Mouse (Mus musculus) ES-Bruce4 (cell line): ENCODE measurements at regions not wholly inside any gene's neighbourhood (a gene's known extent, or its start where the extent isn't known, plus 50 kb on each side); places are given as distances from the start of the nearest gene placed in this dataset.

Experiments used
- H3K27ac ChIP-seq: 2 replicates; pipeline ENCODE4 v1.5.1; 2012; ENCODE audit warnings: low read length, inconsistent platforms; ENCODE audit not compliant: insufficient read depth
- H3K27me3 ChIP-seq: 2 replicates; pipeline ENCODE4 v1.6.1; 2012; ENCODE audit warnings: mild to moderate bottlenecking, low read length, inconsistent platforms; ENCODE audit not compliant: control insufficient read depth, poor library complexity, insufficient read depth, severe bottlenecking
- H3K36me3 ChIP-seq: 2 replicates; pipeline ENCODE4 v1.6.1; 2012; ENCODE audit warnings: inconsistent platforms, mild to moderate bottlenecking, low read length, moderate library complexity; ENCODE audit not compliant: control insufficient read depth, poor library complexity, insufficient read depth, severe bottlenecking
- H3K4me1 ChIP-seq: one replicate; pipeline ENCODE4 v1.8.1; 2011; ENCODE audit warnings: low read length; ENCODE audit not compliant: control insufficient read depth, insufficient read depth
- H3K4me3 ChIP-seq: 2 replicates; pipeline ENCODE4 v1.5.1; 2011; ENCODE audit warnings: low read depth, mild to moderate bottlenecking, low read length
- H3K9ac ChIP-seq: 2 replicates; pipeline ENCODE4 v1.6.1; 2012; ENCODE audit warnings: low read depth, mild to moderate bottlenecking, inconsistent platforms; ENCODE audit not compliant: poor library complexity, severe bottlenecking
- H3K9me3 ChIP-seq: replicated peaks from 2 replicates; pipeline ENCODE4 v1.6.1; 2012; ENCODE audit warnings: mild to moderate bottlenecking, low read length, inconsistent platforms; ENCODE audit not compliant: control insufficient read depth, poor library complexity, insufficient read depth, severe bottlenecking
- CTCF ChIP-seq: IDR thresholded peaks from one replicate; pipeline ENCODE4 v1.8.1; 2011; ENCODE audit warnings: low read depth, low read length
- EP300 ChIP-seq: IDR thresholded peaks from 2 replicates; pipeline ENCODE4 v1.6.1; 2011; ENCODE audit warnings: low read depth, low read length; ENCODE audit not compliant: insufficient read depth
- POLR2A ChIP-seq: IDR thresholded peaks from one replicate; pipeline ENCODE4 v1.8.1; 2011; ENCODE audit warnings: low read length; ENCODE audit not compliant: insufficient read depth

DNA sequence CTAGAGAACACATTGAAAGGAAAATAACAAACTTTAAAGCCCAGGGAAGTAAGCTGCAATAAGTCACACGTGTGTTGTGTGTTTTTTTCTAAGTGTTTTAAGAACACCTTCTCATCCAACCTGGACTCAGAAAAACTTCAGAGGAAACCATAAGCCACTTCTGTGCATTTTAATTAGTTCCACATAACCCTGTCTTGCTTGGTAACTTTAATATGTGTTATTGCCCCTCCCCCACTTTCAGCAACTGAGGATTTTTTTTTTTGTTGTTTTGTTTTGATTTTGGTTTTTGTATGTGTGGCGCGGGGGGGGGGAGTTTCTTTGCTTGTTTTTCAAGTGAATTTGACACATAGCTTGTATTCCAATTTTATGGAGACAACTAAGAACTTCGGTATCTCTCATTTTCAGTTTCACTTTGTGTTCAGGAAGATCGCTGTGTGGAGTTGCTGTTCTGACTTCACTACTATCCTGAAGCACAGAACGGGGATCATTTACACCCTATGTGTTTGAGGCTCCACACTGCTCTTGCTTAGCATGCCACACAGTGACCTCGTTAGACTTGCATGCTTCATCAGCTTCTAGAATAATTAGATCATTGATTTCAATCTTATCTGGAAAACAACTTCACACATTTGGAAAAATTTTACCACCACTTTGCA lies 54.2 kb upstream of the Dpyd start:
- H3K9ac ChIP-seq: no peak overlapping the region
- no peaks in the 10 kb centered on the region; the same call in 1 of the 2 replicates for H3K27me3 ChIP-seq
- TF ChIP-seq POLR2A (no peak), CTCF (no peak), EP300 (no peak)
- H3K4me3 ChIP-seq: no peak overlapping the region
- H3K27ac ChIP-seq: no peak overlapping the region
- H3K4me1 ChIP-seq: no peaks in the 10 kb centered on the region
- H3K9me3 ChIP-seq: no peaks in the 10 kb centered on the region
- H3K36me3 ChIP-seq: no peaks in the 10 kb centered on the region

DNA sequence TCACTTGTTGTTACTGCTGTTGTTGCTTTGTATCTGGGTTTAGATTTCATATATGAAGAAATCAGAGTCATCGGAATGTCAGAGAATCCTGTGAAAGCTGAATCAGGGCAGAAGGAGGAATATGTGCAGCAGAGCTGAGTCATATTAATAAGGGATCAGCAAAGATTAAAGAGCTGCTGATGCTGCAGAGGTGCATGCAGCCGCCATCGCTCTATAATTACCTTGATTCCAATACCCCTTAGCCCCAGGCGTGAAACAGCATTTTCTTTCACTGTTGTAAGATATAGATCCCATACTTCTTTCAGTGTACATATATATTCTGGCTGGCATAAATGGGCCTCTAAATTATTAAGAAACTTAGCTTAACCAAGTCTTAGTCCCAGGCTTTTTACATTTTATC lies 51.1 kb upstream of the Dpyd start:
- Histone ChIP-seq H3K9ac (no peak overlapping the region), H3K4me3 (no peak overlapping the region), H3K9me3 (no peaks in the 10 kb centered on the region), H3K36me3 (no peaks in the 10 kb centered on the region), H3K27me3 (no peaks in the 10 kb centered on the region), H3K27ac (no peak overlapping the region), H3K4me1 (no peaks in the 10 kb centered on the region)
- TF ChIP-seq CTCF (no peak), POLR2A (no peak), EP300 (no peak)

- Histone ChIP-seq H3K9ac (no peak overlapping the region), H3K4me1 (no peaks in the 10 kb centered on the region), H3K9me3 (no peaks in the 10 kb centered on the region), H3K4me3 (no peak overlapping the region), H3K36me3 (no peaks in the 10 kb centered on the region), H3K27ac (no peak overlapping the region), H3K27me3 (no peaks in the 10 kb centered on the region)
- no peak for TF ChIP-seq POLR2A
- TF ChIP-seq CTCF: no peak
- TF ChIP-seq EP300: no peak
Observed at GRCm38 (mm10) chr3:118511969-118512368, 50.0 kb upstream of the Dpyd start.
